Comparison of ENCODE assay signal across 25 mouse cellular contexts in the genomic region with DNA sequence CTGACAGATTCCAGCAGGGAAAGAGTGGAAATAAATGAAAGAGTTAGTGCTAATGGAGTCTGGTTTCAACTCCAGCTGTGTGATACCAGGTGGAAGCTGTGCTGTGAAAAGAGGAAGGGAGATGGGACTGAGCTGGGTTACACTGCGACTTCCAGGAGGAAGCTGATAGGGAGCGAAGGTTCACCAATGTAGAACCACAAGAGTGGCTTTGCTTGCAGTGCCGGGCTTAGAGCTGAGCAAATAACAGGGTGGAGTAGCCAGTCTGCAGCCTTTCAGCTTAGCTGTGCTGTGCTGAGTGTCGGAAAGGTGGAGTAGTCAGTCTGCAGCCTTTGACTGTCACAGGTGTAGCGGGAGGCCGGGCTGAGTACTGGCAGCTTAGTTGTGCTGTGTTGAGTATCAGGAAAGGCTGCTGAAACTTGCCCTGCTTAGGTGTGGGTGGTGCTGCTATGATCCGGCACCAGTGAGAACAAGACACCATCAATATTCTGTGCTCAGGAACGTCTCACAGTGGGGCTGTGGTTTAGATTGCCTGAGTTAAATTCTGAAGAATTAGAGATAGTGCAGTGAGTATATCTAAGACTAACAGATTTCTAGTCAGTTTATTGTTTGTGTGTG.
DNase-seq lines count a peak whose midpoint lies in the region; ATAC-seq lines count a peak whose summit lies in the region.
"Had no signal": no experiment of that assay in that cellular context is flagged by ENCODE, and none has a peak within 500 bp of the region (broad histone marks: within the 10 kb centered on the region; RNA-seq: fewer than 3 reads in every experiment).

No protein-coding gene starts in this region.

- no peak for DNase-seq in frontal cortex, postnatal 25 days (ENCODE audit: low spot score in 2 of 2)
- DNase-seq in retina, embryonic 14.5 days (ENCODE audit: low spot score), result peak; percentile 13
- DNase-seq in retina, postnatal 1 day, result no peak
- no peak for DNase-seq in thymus, postnatal 36 days
- DNase-seq in left cerebral cortex, postnatal 36 days (ENCODE audit: low spot score in 2 of 2), result no peak
- DNase-seq: adrenal gland, adult 8-10 months; adrenal gland, postnatal 36 days; cerebellum, adult 11-12 months; cerebellum, adult 8-10 months; cerebellum, postnatal 10 days; cerebellum, postnatal 36 days; gastrocnemius, postnatal 10 days; gastrocnemius, postnatal 36 days; heart, adult 2 months; heart, postnatal 14 days; heart, postnatal 4 days had no signal

- peak; percentile 74 for ATAC-seq in frontal cortex, adult (ENCODE audit: low TSS enrichment)
- 0 out of 2 replicates have a peak, but pooled peaks have one; percentile 14 for ATAC-seq in megakaryocyte progenitor cell, adult 5-6 weeks (replicated peaks; ENCODE audit: poor library complexity)
- ATAC-seq in cerebellum, adult (ENCODE audit: insufficient number of reproducible peaks, low FRiP score, low TSS enrichment), result no peak
- ATAC-seq: activated CD4-positive, CD25-positive, alpha-beta regulatory T cell, adult 4 months; forebrain, embryonic 13.5 days; forebrain, embryonic 16.5 days; hindbrain, postnatal 0 days; inflammation-experienced regulatory T-cells, adult 6 months; intestine, embryonic 16.5 days had no signal

- intact Hi-C loops in left cerebral cortex, postnatal 36 days (cut with DNase I), result no loop called here
